Comparison of ENCODE assay signal across 9 mouse cellular contexts in genomic region chr19:36836035-36836434, GRCm38 (mm10). TPM values are rescaled to one million over a fixed set of nuclear protein-coding genes. Genes with fewer than 3 reads are reported as not detected.
DNase-seq lines count a peak whose midpoint lies in the region; ATAC-seq lines count a peak whose summit lies in the region.
"Had no signal": no experiment of that assay in that cellular context is flagged by ENCODE, and none has a peak within 500 bp of the region (broad histone marks: within the 10 kb centered on the region; RNA-seq: fewer than 3 reads in every experiment).

No protein-coding gene starts in this region.

- peaks cover 24% of the 10 kb centered on the region for H3K4me1 ChIP-seq in kidney, embryonic 16.5 days (ENCODE audit: insufficient read depth, low read length)
- peaks cover 21% of the 10 kb centered on the region for H3K4me1 ChIP-seq in embryonic facial prominence, embryonic 10.5 days
- H3K4me1 ChIP-seq in hindbrain, embryonic 14.5 days (replicated peaks; ENCODE audit: control insufficient read depth, insufficient read depth, low read length), result peaks cover 25% of the 10 kb centered on the region
- H3K4me1 ChIP-seq in midbrain, embryonic 14.5 days (ENCODE audit: control insufficient read depth, insufficient read depth, low read length), result peaks cover 24% of the 10 kb centered on the region

- H3K27ac ChIP-seq in kidney, embryonic 16.5 days (ENCODE audit: low read length), result no peak overlapping the region
- H3K27ac ChIP-seq in embryonic facial prominence, embryonic 10.5 days (replicated peaks), result no peak overlapping the region
- no peak overlapping the region for H3K27ac ChIP-seq in hindbrain, embryonic 14.5 days
- no peak overlapping the region for H3K27ac ChIP-seq in midbrain, embryonic 14.5 days (replicated peaks; ENCODE audit: low read depth, low read length)

- no peak for DNase-seq in kidney, postnatal 14 days
- DNase-seq in embryonic facial prominence, embryonic 10.5 days (ENCODE audit: low spot score), result no peak
- DNase-seq in hindbrain, embryonic 14.5 days (ENCODE audit: low spot score), result no peak
- DNase-seq in midbrain, embryonic 14.5 days, result peak; percentile 6
- no peak for DNase-seq in retina, embryonic 14.5 days (ENCODE audit: low spot score)
- DNase-seq in urinary bladder, adult 2 months (ENCODE audit: low spot score), result no peak
- no peak for DNase-seq in left cerebral cortex, adult 8-10 months (ENCODE audit: low spot score in 2 of 2)
- DNase-seq: gastrocnemius, postnatal 36 days had no signal

- peak overlapping the region; percentile 80 for H3K4me2 ChIP-seq in kidney, embryonic 16.5 days (replicated peaks; ENCODE audit: low read depth, low read length)
- H3K4me2 ChIP-seq in hindbrain, embryonic 14.5 days (replicated peaks), result peak overlapping the region; percentile 65
- H3K4me2 ChIP-seq in midbrain, embryonic 14.5 days (ENCODE audit: low read length), result peak overlapping the region; percentile 89

- ATAC-seq in kidney, embryonic 16.5 days (ENCODE audit: low FRiP score, low TSS enrichment), result no peak
- no peak for ATAC-seq in hindbrain, embryonic 14.5 days (ENCODE audit: low FRiP score)
- no peak for ATAC-seq in midbrain, embryonic 14.5 days (ENCODE audit: low FRiP score, low TSS enrichment)

- WGBS in kidney, embryonic 16.5 days, result 35% methylated on average over 4 of the region's 4 CpGs
- WGBS in embryonic facial prominence, embryonic 10.5 days, result 61% methylated on average over 4 of the region's 4 CpGs
- 61% methylated on average over 4 of the region's 4 CpGs for WGBS in hindbrain, embryonic 14.5 days
- 60% methylated on average over 4 of the region's 4 CpGs for whole genome bisulfite sequencing in midbrain, embryonic 14.5 days

- peak overlapping the region; percentile 61 for H3K9ac ChIP-seq in kidney, embryonic 16.5 days (replicated peaks; ENCODE audit: low read length)
- peak overlapping the region; percentile 98; the same call in 1 of the 2 replicates for H3K9ac ChIP-seq in hindbrain, embryonic 14.5 days
- H3K9ac ChIP-seq in midbrain, embryonic 14.5 days (replicated peaks; ENCODE audit: low read length), result no peak overlapping the region; the same call in 1 of the 2 replicates

- peaks cover 22% of the 10 kb centered on the region; the same call in 1 of the 2 replicates for H3K36me3 ChIP-seq in kidney, embryonic 16.5 days (ENCODE audit: insufficient read depth, low read length)
- peaks cover 32% of the 10 kb centered on the region for H3K36me3 ChIP-seq in embryonic facial prominence, embryonic 10.5 days (replicated peaks)
- H3K36me3 ChIP-seq in hindbrain, embryonic 14.5 days (replicated peaks; ENCODE audit: control insufficient read depth, insufficient read depth), result peaks cover 12% of the 10 kb centered on the region
- H3K36me3 ChIP-seq in midbrain, embryonic 14.5 days (ENCODE audit: control insufficient read depth, insufficient read depth, low read length), result peaks cover 8% of the 10 kb centered on the region

- H3K27me3 ChIP-seq in kidney, embryonic 16.5 days (ENCODE audit: insufficient read depth, low read length), result no peaks in the 10 kb centered on the region
- no peaks in the 10 kb centered on the region for H3K27me3 ChIP-seq in embryonic facial prominence, embryonic 10.5 days (replicated peaks; ENCODE audit: low read depth, poor library complexity, severe bottlenecking)
- H3K27me3 ChIP-seq in hindbrain, embryonic 14.5 days (ENCODE audit: control insufficient read depth, insufficient read depth, low read length), result no peaks in the 10 kb centered on the region
- no peaks in the 10 kb centered on the region for H3K27me3 ChIP-seq in midbrain, embryonic 14.5 days (ENCODE audit: control insufficient read depth, insufficient read depth, low read length)

- no peaks in the 10 kb centered on the region for H3K9me3 ChIP-seq in kidney, embryonic 16.5 days (ENCODE audit: low read length)
- H3K9me3 ChIP-seq in embryonic facial prominence, embryonic 10.5 days, result no peaks in the 10 kb centered on the region
- no peaks in the 10 kb centered on the region for H3K9me3 ChIP-seq in hindbrain, embryonic 14.5 days (ENCODE audit: control insufficient read depth, low read length)
- no peaks in the 10 kb centered on the region for H3K9me3 ChIP-seq in midbrain, embryonic 14.5 days (ENCODE audit: control insufficient read depth, low read length)

- peak overlapping the region; percentile 97 for H3K4me3 ChIP-seq in kidney, embryonic 16.5 days (ENCODE audit: low read length)
- peak overlapping the region; percentile 94 for H3K4me3 ChIP-seq in embryonic facial prominence, embryonic 10.5 days
- peak overlapping the region; percentile 89 for H3K4me3 ChIP-seq in hindbrain, embryonic 14.5 days (replicated peaks; ENCODE audit: low read length)
- peak overlapping the region; percentile 97 for H3K4me3 ChIP-seq in midbrain, embryonic 14.5 days (replicated peaks; ENCODE audit: low read depth, low read length)

RNA-seq across cellular contexts. Expression of gene Tnks2, which starts 2.0 kb away (rescaled TPM):
- polyA plus RNA-seq in kidney, embryonic 16.5 days (2015; fragmentation: Nextera tagmentation; extraction: Ambion mirVana), result 27.7 and 41.9 TPM in 2 replicates
- polyA plus RNA-seq in embryonic facial prominence, embryonic 10.5 days (2016; fragmentation: Nextera tagmentation; extraction: Ambion mirVana), result 60.3 and 62.4 TPM in 2 replicates
- polyA plus RNA-seq in hindbrain, embryonic 14.5 days (2014; fragmentation: Nextera tagmentation; extraction: Ambion mirVana), result 76.7 and 80.6 TPM in 2 replicates
- polyA plus RNA-seq in midbrain, embryonic 14.5 days (2014; fragmentation: Nextera tagmentation; extraction: Ambion mirVana), result 64.1 and 95.9 TPM in 2 replicates
- polyA plus RNA-seq in urinary bladder, adult 2 months (2012; rRNA removed), result 56.5 and 59.2 TPM in 2 replicates
- total RNA-seq in left cerebral cortex, adult 8-10 months (2022), result 100 to 1,000 TPM; 105 to 124 (median 108) TPM
